Mouse (Mus musculus) heart, postnatal 0 days (tissue): ENCODE data around the gene Arcn1.

Experiments used
- CTCF ChIP-seq: IDR thresholded peaks from 2 replicates; pipeline ENCODE4 v1.5.1; 2016; ENCODE audit warnings: antibody characterized with exemption, control low read depth, low read depth
- EP300 ChIP-seq: IDR thresholded peaks from 2 replicates; pipeline ENCODE4 v1.6.1; 2016; ENCODE audit warnings: antibody characterized with exemption, low read depth

- TF ChIP-seq CTCF (no peak), EP300 (no peak)
Measured at GRCm38 (mm10) chr9:44736301-44736700, 31.3 kb downstream of the Arcn1 start.
